Mouse (Mus musculus) right cerebral cortex, postnatal 36 days (tissue): ENCODE data around the gene Fjx1.

Source experiments
- DNase-seq, 2 experiments: peaks; one replicate each; pipeline ENCODE4 v3.0.0; 2022; ENCODE audit warnings: low spot score in 2 of 2, mixed read lengths in 1 of 2

The Fjx1 gene

DNA sequence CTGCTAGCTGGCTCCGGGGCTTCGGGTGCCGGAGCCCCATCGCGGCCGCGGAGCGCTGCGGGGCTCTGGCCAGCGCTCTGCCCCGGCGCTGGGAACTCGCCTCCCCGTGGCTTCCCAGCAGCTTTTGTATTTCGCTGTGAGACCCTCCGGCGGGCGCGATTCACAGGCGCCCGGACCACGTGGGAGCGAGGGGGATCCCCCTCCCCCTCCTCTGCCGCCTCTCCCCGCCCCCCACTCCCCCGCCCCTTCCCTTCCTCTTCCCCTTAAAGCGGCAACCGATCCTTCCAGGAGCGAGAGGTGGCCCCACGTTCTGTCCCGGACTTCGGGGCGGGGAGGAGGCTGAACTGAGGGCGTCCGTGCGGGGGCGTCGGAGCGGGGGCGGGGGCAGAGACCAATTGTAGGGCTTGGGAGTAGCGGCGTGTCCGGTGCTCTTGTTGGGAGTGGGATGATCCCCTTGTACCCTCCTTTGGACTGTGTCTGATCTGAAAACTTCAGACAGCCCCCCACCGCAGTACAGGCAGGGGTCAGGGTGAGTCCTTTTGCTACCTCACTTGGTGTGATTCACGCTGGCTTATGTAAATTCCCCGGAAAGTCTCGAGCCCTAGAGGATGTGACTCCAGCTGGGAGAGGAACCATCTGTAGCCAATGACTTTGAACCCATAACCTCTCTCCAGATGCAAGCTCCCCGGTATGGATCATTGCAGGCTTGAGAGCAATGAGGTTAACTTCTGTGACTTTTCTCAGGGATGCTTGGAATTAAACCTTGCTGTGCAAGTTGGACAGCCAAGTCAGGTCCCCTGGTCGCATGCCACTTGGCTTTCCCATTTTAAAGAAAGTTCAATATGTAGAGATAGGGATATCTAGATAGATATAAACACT is at the start of gene Fjx1:
Gene Fjx1 (minus strand): TSS at position 829 of the 879 bp plus-strand sequence.
- DNase-seq, result peak; percentile 25 to 39

DNA sequence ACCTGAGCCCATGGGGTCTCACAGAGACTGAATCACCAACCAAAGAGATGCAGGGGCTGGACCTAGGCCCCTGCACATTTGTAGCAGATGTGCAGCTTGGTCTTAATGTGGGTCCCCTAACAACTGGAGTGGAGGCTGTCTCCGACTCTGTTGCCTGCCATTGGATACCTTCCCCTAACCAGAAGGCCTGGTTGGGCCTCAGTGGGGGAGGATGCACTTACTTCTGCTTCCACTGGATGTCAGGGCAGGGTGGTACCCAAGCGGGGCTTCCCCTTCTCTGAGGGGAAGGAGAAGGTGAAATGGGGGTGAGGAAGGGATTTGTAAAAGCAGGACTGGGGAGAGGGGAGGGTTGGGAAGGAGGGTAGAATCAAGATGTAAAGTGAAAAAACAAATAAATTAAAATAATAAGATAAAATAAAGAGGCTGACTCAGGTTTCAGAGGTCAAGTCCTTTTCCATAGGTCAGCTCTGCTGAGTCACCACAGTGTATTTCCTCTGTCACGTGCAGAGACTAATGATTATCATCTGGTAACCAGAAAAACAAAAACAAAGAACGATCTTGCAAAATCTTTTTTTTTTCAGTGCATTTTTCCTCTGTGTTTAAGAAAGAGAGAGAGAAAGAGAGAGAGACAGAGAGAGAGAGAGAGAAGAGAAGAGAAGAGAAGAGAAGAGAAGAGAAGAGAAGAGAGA is 47.8 kb upstream of the Fjx1 start:
- no peak for DNase-seq

DNA sequence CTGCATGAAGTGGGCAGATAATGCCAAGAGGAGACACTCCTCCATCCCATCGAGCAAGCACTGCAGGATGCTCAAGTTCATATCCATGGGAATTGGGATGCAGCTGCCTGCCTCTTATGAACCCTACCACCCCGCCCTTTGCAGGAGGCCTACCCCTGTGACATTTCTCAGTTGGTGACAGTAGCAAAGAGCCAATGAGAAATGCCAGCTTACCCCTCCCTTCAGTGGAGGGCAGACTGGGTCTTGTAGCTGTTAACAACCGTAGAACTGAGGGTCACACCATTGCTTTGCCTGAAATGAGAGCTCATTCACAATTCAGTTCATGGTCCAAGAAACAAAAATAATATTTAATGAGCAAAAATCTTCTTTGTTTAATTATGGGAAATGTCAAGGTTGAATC is 28.4 kb upstream of the Fjx1 start:
- DNase-seq, result no peak

DNA sequence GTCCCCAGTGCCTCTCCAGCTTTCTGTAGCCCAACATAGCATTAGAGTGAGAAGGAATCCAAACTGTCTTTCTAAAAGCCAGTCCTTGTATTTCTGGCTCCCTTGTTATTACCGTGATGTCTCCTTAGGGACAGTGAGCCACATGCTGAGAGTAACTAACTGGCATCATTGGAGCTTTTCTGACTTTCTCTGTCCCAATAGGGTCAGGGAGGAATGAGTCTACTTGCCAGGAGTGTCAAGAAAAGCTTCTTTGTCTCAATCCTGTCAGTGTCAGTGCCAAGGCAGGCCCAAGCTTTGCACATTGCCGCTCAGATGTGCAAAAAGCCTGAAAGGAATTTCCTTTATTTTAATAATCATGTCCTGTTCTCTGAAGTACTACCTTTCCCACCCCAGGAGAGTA is 23.8 kb upstream of the Fjx1 start:
- DNase-seq, result no peak

DNA sequence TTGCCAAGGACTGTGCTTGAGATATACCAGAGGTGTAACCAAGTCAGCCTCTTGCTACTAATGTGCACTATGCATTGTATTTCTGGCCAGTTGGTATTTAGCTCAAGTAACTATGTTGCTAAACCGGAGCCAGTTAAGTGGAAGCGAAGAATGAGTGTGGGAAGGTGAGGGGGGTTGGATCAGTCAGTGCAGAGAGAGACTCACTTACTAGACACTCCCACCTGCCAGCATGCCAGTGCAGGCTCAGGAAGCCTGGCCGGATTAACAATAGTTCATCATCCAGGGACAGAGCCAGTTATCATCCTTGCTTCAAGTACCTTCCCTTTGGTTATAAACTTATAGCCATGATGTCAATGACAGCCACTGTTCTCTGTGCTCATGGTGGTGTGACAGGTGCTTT is 16.3 kb upstream of the Fjx1 start:
- peak in 1 of 2 experiments; percentile 12 for DNase-seq

DNA sequence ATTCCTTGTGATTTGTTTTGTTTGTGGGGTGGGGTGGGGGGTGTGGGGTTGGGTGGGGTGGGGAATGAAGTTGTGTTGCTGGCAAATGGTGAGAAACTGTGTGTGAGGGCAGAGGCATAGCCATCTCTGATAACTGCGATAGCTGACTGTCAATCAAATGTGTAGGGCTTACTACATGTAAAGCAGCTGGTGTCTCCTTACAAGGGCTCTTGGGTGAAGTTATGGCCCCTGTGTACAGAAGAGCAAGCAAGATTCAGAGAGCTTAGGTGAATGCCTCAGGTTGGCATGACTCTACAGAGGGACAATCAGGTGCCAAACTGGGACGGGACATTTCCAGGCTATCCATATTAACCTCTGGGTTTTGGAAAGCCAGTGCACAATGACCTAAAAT is 12.0 kb upstream of the Fjx1 start:
- DNase-seq, result no peak

DNA sequence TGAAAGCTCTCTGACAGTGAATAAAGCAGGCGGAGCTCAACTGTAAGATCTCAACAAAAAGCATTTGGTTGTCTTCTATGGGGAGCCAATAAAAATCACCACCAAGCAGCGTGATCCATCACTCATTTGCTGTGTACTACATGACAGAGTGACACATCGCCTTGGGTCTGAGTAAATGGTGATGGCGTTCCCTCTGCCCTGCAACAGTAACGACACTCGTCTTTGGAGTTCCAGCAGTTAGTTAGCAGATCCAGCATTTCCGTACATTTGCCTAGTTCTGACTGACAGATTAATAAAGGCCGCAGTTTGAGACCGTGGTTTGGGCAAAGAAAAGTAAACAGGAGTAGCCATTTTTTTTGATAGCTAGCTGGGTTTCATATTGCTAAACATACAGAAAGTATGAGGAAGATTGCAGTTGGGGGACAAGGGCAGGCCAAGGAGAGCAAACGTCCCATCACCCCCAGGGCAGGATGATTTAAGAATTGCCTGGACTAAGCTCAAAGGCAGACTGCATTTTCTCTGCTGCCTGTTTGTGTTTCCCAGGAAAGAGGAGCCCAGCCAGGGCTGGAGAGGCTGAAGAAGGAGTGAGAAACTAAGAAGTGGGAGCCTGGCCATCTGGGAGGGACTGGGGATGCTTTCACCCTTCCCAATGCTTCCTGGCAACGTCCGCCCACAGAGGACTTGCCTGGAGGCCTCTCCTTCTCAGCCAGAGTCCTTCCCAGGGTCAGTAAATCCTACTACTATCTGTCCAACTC is 11.5 kb upstream of the Fjx1 start:
- peak; percentile 30 to 35 for DNase-seq

DNA sequence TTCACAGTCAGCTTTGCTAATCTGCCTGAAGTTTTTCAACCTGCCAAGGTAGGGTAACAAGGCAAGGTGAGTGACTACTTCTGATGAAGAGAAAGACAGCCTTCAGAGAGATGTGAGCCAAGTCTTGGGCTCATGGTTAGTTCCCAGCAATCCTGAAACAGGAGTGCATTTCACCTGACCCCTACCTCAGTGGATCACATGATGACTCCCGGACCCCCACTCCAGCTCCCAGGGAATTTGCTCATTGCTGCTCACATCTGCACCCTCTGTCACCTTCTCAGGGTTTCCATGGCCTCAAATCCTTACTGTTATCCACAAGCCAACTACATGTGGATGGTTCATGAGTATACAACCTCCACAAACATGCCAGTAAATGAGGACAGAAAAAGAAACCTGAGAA is 9.2 kb upstream of the Fjx1 start:
- DNase-seq, result no peak

DNA sequence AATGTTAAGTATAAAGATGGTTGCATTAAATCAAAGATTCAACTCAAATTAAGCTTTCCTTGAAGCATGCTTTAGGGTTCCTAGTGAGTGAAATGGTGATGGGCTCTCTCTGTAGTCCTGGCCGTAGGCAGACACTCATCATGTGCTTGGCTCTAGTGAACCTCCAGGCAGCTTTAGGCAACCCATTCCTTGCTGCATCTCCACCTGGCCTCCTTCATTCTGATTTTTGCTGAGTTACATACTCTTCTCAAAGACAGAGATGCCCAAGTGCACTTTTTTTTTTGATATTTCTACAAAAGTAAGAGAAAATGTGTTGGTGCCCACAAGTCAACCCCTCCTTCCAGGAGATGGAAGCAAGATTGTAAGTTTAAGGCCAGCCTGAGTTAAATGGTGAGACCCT is 2.8 kb upstream of the Fjx1 start:
- DNase-seq, result no peak

DNA sequence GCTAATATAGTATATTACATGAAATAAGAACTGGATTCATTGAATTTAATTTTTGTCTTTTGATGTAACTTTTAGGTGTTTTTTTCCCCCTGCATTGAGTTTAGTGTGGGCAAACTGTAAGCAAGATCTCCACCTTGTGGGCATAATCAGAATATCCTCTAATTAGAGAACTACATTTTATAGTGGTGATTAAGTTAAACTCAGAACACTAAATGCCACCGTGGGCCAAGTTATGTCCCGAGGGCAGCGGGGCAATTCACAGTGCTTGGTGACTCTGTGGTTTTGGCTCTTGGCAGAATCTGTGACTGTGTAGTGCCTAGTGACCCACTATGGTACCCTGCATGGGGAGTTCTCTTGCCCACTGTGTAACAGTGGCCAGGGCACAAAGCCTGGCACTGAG is 1.1 kb upstream of the Fjx1 start:
- no peak for DNase-seq

DNA sequence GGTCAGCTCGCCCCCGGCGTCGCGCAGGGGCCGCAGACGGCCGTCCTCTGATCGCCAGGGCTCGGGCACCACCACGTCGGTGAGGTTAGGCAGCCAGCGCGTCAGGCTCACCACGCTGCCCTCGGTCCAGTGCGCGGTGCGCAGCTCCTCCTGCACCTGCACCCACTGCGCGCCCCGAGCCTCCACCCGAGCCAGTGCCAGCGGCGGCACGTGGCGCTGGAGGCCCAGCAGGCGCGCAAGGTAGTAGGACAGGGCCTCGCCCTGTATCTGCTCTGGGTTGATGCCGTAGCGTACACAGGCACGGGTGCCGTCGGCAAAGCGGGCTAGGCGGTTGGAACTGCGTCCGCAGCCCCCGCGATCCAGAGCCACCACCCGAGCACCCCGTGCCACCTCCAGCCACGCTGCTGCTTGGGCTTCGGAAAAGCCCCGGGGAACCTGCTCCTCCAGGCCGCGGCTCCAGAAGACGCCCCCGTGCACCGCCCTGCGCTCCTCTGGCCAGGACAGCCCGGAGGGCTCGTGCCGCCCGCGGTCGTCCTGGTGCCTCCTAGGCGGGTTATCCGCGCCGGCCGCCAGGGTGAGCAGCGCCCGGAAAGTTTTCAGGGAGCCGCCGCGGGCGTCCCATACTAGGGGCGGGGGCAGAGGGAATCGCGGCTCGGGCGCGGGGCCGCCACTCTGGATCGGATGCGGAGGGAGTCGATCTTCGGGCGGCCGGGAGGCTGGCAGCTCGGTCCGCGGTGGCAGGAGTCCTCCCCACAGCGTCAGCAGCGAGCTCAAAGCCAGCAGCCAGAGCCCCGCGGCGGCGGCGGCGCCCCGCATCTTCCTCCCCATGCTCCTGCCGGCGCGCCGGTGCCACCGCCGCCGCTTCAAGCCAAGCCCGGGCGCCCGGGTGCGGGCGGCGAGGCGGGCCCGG is 1.3 kb downstream of the Fjx1 start:
- DNase-seq, result peak; percentile 9 to 28

DNA sequence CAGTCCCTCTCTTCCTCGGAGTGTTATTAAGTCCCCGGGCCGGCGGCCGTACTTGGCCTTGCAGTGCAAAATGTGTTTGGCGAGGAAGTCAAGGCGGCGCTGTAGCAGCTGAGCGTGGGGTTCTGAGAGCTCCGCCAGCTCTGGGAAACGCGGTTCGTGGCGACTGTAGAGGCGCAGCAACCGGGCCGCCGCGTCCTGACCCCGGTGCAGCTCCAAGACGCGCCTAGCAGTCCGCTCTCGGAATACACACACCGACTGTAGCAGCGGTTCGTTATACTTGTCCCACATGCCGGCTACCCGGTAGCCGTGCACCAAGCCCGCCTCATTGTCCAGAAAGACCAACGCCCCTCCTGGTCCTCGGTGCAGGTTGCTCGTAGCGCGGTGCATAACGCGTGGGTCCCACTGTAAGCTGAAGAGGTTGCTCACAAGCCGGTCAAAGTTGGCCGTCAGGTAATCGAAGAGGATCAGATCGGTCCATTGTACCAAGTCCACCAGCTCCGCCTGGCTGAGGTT is 2.0 kb downstream of the Fjx1 start:
- peak; percentile 37 to 52 for DNase-seq

DNA sequence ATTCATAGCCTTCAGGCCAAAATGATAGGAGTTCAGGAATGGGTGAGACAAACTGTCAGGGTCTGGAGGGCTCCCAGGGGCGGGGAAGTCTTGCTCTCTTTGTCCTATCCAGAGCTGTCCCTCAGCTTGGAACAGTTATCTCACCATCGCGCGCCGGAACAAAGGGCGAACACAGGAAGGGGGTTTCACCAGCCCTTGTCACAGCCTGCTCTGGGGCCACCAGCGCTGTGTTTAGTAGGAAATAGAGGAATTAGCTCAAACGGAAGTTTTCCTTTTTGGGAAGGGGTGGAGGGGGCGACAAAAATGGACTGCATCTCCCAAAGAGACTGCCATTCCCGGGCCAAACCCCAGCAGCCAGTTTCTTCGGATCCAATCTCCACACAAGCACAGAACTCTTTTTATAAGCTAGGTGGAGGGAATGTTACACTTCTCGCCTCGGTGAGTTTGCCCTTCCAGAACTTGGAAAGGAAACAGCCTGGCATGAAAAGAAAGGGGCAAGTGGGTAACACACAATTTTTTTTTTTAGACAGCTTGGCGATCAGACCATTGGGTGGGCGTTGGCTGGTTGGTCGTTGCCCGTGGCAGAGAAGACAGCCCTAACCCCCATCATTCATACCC is 2.6 kb downstream of the Fjx1 start:
- DNase-seq, result peak in 1 of 2 experiments; percentile 16

DNA sequence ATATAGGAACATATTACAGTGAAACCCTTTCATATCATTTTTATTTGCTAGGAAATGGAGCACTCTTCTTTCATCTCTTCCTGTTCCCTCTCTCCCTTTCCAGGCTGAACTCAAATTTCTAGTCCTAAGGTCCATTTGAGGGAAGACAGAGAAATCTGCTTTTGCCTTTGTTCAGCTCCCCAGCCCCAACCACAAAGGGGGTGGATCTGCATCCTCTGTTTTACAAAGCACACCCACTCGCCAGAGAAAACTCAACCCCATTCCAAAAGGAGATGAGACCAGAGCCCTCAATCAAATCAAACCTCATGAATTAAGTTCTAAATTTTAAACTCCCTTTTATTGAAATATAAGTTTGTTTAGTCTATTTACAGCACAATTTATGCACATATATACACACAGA is 3.2 kb downstream of the Fjx1 start:
- no peak for DNase-seq

DNA sequence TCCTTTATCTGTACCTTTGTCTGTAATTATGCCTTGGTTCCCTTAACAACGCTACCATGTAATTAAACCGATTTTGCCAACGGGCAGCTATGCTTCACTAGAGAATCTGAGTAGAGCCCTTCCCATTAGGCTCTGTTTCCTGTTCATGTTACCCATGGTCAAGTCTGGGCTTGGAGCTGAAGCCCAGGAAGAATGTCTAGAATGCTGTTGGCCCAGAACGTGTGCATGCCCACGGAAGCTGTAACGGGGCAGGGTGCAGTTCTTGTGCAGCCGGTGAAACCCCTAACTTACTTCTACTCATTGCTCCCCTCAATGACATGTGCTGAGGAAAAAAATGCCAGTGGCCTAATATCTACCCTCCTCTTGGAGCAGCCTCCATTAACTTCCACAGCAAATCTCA is 4.5 kb downstream of the Fjx1 start:
- DNase-seq, result no peak

DNA sequence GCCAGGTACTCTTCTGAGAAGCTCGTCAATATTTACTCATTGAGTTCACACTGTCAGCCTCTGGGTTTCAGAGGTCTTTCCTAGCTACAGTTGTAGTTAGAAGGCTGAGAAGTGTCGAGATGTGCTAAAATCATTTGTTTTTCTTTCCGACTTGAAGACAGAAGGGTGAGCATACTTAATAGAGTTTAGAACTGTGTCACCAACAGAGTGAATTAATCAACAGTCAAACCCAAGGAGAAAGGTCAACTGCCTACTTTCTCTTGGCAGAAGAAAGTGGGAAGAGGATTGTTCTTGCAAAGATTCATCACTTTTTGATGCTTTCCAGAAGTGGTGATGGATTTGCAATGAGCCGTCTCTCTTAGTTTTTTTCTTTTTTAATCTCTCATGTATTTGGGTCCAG is 5.4 kb downstream of the Fjx1 start:
- no peak for DNase-seq

DNA sequence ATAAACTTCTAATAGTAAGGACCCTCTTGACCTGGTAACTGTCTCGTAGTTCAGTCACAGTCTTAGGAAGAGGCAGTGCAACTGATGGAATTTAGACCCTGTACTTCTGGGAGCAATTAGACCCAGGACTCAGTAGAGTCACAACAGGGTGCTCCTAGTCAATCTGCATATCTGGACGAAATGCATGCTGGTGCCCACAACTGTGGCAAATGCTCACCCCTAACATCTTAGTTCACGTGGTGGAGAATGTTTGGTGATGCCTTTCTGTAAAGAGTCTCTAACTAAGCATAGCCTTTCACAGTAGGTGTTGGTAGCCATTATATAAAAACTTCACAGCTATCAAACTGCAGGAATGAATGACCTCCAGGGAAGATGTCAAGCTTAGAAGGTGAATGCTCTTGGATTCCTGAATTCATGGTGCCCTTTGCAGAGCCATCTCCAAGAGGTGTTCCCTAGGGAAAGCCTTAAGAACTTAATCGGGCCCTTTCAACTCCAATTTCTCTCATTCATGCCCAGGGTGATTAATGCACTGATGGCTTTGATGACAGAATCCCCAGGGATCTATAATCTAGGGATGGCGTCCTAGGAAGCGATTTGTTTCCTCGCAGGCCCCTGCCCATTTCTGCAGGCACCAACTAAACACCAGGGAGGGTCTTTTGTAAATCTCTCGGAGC is 14.8 kb downstream of the Fjx1 start:
- no peak for DNase-seq

DNA sequence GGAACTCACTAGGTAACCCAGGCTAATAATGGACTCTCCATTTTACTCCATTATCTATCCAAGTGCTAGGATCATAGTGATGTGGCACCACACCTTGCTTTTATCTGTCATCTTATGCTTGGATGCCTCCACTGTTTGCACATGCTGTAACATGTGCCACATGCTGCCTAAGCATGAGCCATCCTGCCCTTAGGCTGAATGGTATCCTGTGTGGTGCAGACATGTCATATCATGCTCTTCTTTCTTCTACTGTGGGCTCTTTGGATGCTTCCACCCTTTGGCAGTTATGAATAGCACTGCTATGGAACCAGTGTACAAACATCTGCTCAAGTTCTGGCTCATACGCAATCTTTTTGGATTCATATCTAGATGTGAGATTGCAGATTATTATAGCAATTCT is 18.4 kb downstream of the Fjx1 start:
- DNase-seq, result no peak

DNA sequence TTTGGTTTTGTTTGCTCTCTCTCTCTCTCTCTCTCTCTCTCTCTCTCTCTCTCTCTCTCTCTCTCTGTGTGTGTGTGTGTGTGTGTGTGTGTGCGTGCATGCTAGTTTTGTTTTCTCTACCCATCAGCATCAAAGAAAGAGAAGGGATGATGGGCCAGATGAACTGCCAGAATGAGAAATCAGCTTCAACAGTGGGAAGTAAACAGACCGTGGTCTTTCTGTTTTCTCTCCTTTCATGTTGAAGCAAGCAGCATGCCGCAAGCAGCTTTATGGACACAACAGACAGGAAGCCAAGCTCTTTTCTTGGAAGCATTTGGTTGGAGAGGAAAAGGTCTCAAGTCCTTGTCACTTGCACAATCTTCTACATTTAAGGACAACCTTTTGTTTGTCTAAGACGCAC is 21.2 kb downstream of the Fjx1 start:
- DNase-seq, result no peak

DNA sequence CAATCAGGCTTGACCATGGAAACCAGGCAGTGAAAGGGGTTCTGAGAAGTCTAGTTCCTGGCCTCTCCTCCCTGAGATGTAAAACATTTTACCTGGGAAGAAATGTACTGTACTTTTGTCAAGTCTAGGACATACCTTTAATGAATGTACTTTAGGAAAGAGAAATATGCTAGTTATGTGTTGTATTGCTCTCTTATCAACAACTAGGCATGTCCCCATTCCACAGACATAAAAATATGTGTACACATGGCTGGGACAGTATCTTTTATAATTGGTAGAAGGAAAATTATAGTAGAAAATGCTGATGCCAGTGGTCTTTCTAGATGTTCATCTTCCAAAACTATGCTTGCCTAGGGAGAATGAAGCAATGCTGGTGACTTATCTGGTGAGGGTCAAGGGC is 24.3 kb downstream of the Fjx1 start:
- no peak for DNase-seq
